Mouse (Mus musculus) heart, embryonic 10.5 days (tissue): Measurements from ENCODE around the gene Cacnb4. TPM values are rescaled to one million over a fixed set of nuclear protein-coding genes. Genes with fewer than 3 reads are reported as not detected.
A peak's percentile ranks its signal among the peaks of the same experiment; 100 is the strongest.

Source experiments
- DNase-seq: peaks from one replicate; pipeline ENCODE4 v3.0.0-alpha.2; 2017; ENCODE audit warnings: low spot score
- H3K27ac ChIP-seq: fragments of 300-500 bp; sonication (generic); 2 replicates; pipeline ENCODE4 v1.5.1; 2016; ENCODE audit warnings: mild to moderate bottlenecking
- H3K27me3 ChIP-seq: fragments of 300-500 bp; sonication (generic); 2 replicates; pipeline ENCODE4 v1.6.1; 2016; ENCODE audit warnings: mild to moderate bottlenecking; ENCODE audit not compliant: poor library complexity, insufficient read depth, severe bottlenecking
- H3K36me3 ChIP-seq: fragments of 300-500 bp; sonication (generic); 2 replicates; pipeline ENCODE4 v1.6.1; 2016; ENCODE audit warnings: mild to moderate bottlenecking, moderate library complexity
- H3K4me1 ChIP-seq: fragments of 300-500 bp; sonication (generic); 2 replicates; pipeline ENCODE4 v1.6.1; 2016; ENCODE audit warnings: mild to moderate bottlenecking
- H3K4me3 ChIP-seq: fragments of 300-500 bp; sonication (generic); 2 replicates; pipeline ENCODE4 v1.5.1; 2016; ENCODE audit warnings: mild to moderate bottlenecking, moderate library complexity
- H3K9me3 ChIP-seq: fragments of 300-500 bp; sonication (generic); 2 replicates; pipeline ENCODE4 v1.6.1; 2016; ENCODE audit warnings: mild to moderate bottlenecking, moderate library complexity
- WGBS: fragments of 180-500 bp; shearing (Covaris S2); methylation state at CpG from one replicate; pipeline ENCODE4 v1.1.7; 2016; 5-methylcytosine and 5-hydroxymethylcytosine counted together
- polyA plus RNA-seq: library from polyadenylated mRNA; unstranded; fragments of >200 nt; fragmentation: Nextera tagmentation; extraction: Ambion mirVana; gene quantifications from 2 replicates; pipeline ENCODE4 v1.2.1, GENCODE M21; 2016

Gene Cacnb4
- polyA plus RNA-seq, 1 experiment from 2014 or later, result 0.29 TPM

- 5% methylated on average over 5 of the region's 5 CpGs for WGBS
- no peaks in the 10 kb centered on the region for H3K36me3 ChIP-seq
- no peaks in the 10 kb centered on the region for H3K27me3 ChIP-seq
- peaks cover 16% of the 10 kb centered on the region for H3K4me1 ChIP-seq
- no peak overlapping the region for H3K4me3 ChIP-seq
- H3K9me3 ChIP-seq, result no peaks in the 10 kb centered on the region
- peak; percentile 86 for DNase-seq
- H3K27ac ChIP-seq, result peak overlapping the region; percentile 84
Measured at GRCm38 (mm10) chr2:52590970-52591347, 85.7 kb downstream of the Cacnb4 start.

GRCm38 (mm10) chr2:52590340-52590969, 86.2 kb downstream of the Cacnb4 start:
- DNase-seq, result no peak
- Histone ChIP-seq H3K4me3 (no peak overlapping the region), H3K9me3 (no peaks in the 10 kb centered on the region), H3K36me3 (no peaks in the 10 kb centered on the region), H3K27me3 (no peaks in the 10 kb centered on the region), H3K27ac (peak overlapping the region; percentile 84), H3K4me1 (peaks cover 16% of the 10 kb centered on the region)
- 53% methylated on average over 7 of the region's 7 CpGs for WGBS

- no peak overlapping the region for H3K4me3 ChIP-seq
- 79% methylated on average over 4 of the region's 4 CpGs for WGBS
- H3K36me3 ChIP-seq, result no peaks in the 10 kb centered on the region
- no peaks in the 10 kb centered on the region for H3K27me3 ChIP-seq
- H3K9me3 ChIP-seq, result no peaks in the 10 kb centered on the region
- H3K27ac ChIP-seq, result peak overlapping the region; percentile 84; the same call in 1 of the 2 replicates
- DNase-seq, result no peak
- peaks cover 16% of the 10 kb centered on the region for H3K4me1 ChIP-seq
Measured at GRCm38 (mm10) chr2:52589514-52589913, 87.1 kb downstream of the Cacnb4 start.

- 47% methylated on average over 4 of the region's 4 CpGs for WGBS
- Histone ChIP-seq H3K4me1 (peaks cover 7% of the 10 kb centered on the region), H3K9me3 (no peaks in the 10 kb centered on the region), H3K4me3 (no peak overlapping the region), H3K36me3 (no peaks in the 10 kb centered on the region), H3K27ac (no peak overlapping the region), H3K27me3 (no peaks in the 10 kb centered on the region)
- DNase-seq, result no peak
Measured at GRCm38 (mm10) chr2:52585384-52585783, 91.2 kb downstream of the Cacnb4 start.

GRCm38 (mm10) chr2:52581132-52581781, 95.4 kb downstream of the Cacnb4 start:
- DNase-seq, result no peak
- WGBS, result 95% methylated on average over 11 of the region's 11 CpGs

DNA sequence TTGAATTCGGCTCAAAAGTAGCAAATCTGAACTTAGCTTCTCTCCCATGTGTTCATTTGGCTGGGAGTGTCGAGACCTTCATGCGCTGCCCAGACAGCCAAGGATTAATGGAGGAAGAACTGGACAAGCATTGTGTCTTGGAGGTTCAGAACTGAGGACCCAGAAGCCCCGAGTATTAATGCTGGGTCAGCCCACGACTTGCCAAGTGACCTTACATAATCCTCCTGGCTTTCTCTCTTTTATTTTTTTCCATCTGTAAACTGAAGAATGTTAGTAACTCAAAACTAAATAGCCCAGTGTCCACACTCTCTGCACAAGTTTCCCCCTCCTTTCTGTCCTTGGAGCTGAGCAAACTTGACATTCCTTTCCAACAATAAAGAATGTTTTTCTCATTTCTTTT, 95.9 kb downstream of the Cacnb4 start:
- H3K4me3 ChIP-seq, result no peak overlapping the region
- H3K36me3 ChIP-seq, result no peaks in the 10 kb centered on the region
- no peak for DNase-seq
- H3K27ac ChIP-seq, result no peak overlapping the region
- WGBS, result 73% methylated on average over 5 of the region's 5 CpGs
- H3K27me3 ChIP-seq, result no peaks in the 10 kb centered on the region
- no peaks in the 10 kb centered on the region for H3K9me3 ChIP-seq
- H3K4me1 ChIP-seq, result peaks cover 8% of the 10 kb centered on the region; the same call in 1 of the 2 replicates

More at GRCm38 (mm10) chr2:52581132-52581781, 95.4 kb downstream of the Cacnb4 start:
- Histone ChIP-seq H3K9me3 (no peaks in the 10 kb centered on the region), H3K36me3 (no peaks in the 10 kb centered on the region), H3K27ac (no peak overlapping the region), H3K4me1 (peaks cover 8% of the 10 kb centered on the region; the same call in 1 of the 2 replicates), H3K27me3 (no peaks in the 10 kb centered on the region), H3K4me3 (no peak overlapping the region)

GRCm38 (mm10) chr2:52578846-52579245, 97.8 kb downstream of the Cacnb4 start:
- Histone ChIP-seq H3K36me3 (no peaks in the 10 kb centered on the region), H3K27ac (0 out of 2 replicates have a peak overlapping the region, but pooled peaks have one; percentile 56), H3K4me1 (peaks cover 8% of the 10 kb centered on the region; the same call in 1 of the 2 replicates), H3K27me3 (no peaks in the 10 kb centered on the region), H3K9me3 (no peaks in the 10 kb centered on the region), H3K4me3 (no peak overlapping the region)
- DNase-seq, result no peak
- 50% methylated on average over 3 of the region's 3 CpGs for WGBS

GRCm38 (mm10) chr2:52577700-52578099, 98.9 kb downstream of the Cacnb4 start:
- DNase-seq, result no peak
- Histone ChIP-seq H3K4me1 (peaks cover 8% of the 10 kb centered on the region; the same call in 1 of the 2 replicates), H3K36me3 (no peaks in the 10 kb centered on the region), H3K27ac (no peak overlapping the region), H3K9me3 (no peaks in the 10 kb centered on the region), H3K27me3 (no peaks in the 10 kb centered on the region), H3K4me3 (no peak overlapping the region)
- WGBS, result 86% methylated on average over 4 of the region's 4 CpGs

- Histone ChIP-seq H3K4me1 (peaks cover 8% of the 10 kb centered on the region; the same call in 1 of the 2 replicates), H3K9me3 (no peaks in the 10 kb centered on the region), H3K27me3 (no peaks in the 10 kb centered on the region), H3K4me3 (no peak overlapping the region), H3K36me3 (no peaks in the 10 kb centered on the region), H3K27ac (peak overlapping the region; percentile 9; the same call in 1 of the 2 replicates)
- 73% methylated on average over 2 of the region's 2 CpGs for WGBS
- DNase-seq, result no peak
Measured at GRCm38 (mm10) chr2:52576546-52576945, 100.1 kb downstream of the Cacnb4 start.

- Histone ChIP-seq H3K27me3 (no peaks in the 10 kb centered on the region), H3K9me3 (no peaks in the 10 kb centered on the region), H3K27ac (no peak overlapping the region), H3K4me3 (no peak overlapping the region), H3K36me3 (no peaks in the 10 kb centered on the region), H3K4me1 (peaks cover 12% of the 10 kb centered on the region; the same call in 1 of the 2 replicates)
- WGBS, result 76% methylated on average over 10 of the region's 10 CpGs
- DNase-seq, result no peak
Measured at GRCm38 (mm10) chr2:52575637-52576175, 100.9 kb downstream of the Cacnb4 start.

GRCm38 (mm10) chr2:52574929-52575328, 101.7 kb downstream of the Cacnb4 start:
- no peak overlapping the region for H3K27ac ChIP-seq
- H3K9me3 ChIP-seq, result no peaks in the 10 kb centered on the region
- peaks cover 20% of the 10 kb centered on the region; the same call in 1 of the 2 replicates for H3K4me1 ChIP-seq
- WGBS, result 84% methylated on average over 3 of the region's 3 CpGs
- no peaks in the 10 kb centered on the region for H3K36me3 ChIP-seq
- H3K4me3 ChIP-seq, result no peak overlapping the region
- DNase-seq, result no peak
- H3K27me3 ChIP-seq, result no peaks in the 10 kb centered on the region

DNA sequence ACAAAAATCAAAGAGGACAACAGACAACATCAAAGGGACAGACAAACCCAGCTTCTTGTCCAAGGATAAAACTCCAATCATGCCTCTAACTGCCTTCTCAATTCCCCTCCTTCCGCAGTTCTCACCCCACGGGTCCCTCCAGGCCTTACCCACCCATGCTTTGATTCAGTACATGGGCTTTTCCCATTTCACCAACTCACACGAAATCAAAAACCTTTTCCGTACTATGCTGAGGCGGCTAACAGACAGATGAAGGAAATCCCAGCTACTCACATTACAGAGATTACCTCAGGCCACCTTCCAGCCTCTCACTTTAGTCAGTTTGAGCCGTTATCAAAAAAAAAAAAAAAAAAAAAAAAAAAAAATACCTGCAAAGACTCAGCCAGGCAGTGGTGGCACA, 104.4 kb downstream of the Cacnb4 start:
- H3K4me3 ChIP-seq, result no peak overlapping the region
- no peaks in the 10 kb centered on the region for H3K9me3 ChIP-seq
- peaks cover 16% of the 10 kb centered on the region; the same call in 1 of the 2 replicates for H3K4me1 ChIP-seq
- H3K36me3 ChIP-seq, result no peaks in the 10 kb centered on the region
- WGBS, result 73% methylated on average over 6 of the region's 6 CpGs
- no peaks in the 10 kb centered on the region for H3K27me3 ChIP-seq
- H3K27ac ChIP-seq, result peak overlapping the region; percentile 85
- DNase-seq, result peak; percentile 33

DNA sequence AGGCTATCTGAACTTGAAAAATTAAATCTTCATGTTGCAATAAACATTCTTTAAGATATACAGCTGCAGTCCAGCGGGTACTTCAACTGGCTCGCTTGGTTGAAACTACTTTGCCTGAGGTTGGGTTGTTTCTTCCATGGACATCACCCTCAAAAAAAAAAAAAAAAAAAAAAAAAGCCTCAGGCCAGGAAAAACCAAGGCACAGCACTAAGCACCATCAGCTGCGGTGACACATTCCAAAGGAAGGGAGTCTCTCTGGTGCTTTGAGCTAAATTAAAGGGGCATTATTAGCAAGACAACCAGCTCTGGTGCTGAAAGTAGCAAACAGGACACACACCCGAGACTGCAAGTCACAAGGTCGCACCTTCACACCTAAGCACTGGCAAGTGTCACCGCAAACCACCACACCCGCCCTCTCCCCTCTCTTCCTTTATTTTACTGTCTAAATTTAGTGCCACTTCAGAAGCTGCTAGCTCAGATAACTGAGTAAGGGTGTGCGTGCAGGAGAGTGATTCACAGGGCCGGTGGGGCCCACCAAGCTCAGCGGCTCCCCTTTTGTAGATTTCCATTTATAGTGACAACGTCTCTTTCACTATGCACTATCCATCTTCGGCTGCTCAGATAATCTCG, 105.2 kb downstream of the Cacnb4 start:
- WGBS, result 26% methylated on average over 13 of the region's 13 CpGs
- no peaks in the 10 kb centered on the region for H3K27me3 ChIP-seq
- H3K4me1 ChIP-seq, result peaks cover 13% of the 10 kb centered on the region; the same call in 1 of the 2 replicates
- no peaks in the 10 kb centered on the region for H3K9me3 ChIP-seq
- peak; percentile 94 for DNase-seq
- H3K27ac ChIP-seq, result peak overlapping the region; percentile 85
- H3K36me3 ChIP-seq, result no peaks in the 10 kb centered on the region
- H3K4me3 ChIP-seq, result no peak overlapping the region
